Mouse (Mus musculus): ENCODE results near the gene Dusp18. TPM values are rescaled to one million over a fixed set of nuclear protein-coding genes. Genes with fewer than 3 reads are reported as not detected.
"Not testable (repeated sequence)": the region's sequence is repeated elsewhere in the genome, so short reads cannot be mapped to it uniquely, and the experiment has no call there.

Dusp18 gene
- polyA plus RNA-seq, 1 experiment from 2014 or later: 30.5 TPM

GRCm38 (mm10) chr11:3903046-3903445, 8.0 kb downstream of the Dusp18 start:
- no peaks in the 10 kb centered on the region for H3K27me3 ChIP-seq (replicated peaks; ENCODE audit: control insufficient read depth, insufficient read depth, low read length)
- 0 out of 2 replicates have a peak overlapping the region, but pooled peaks have one; percentile 13 for H3K27ac ChIP-seq (ENCODE audit: low read depth, low read length)
- H3K36me3 ChIP-seq (ENCODE audit: control insufficient read depth, insufficient read depth, low read length): peaks cover 3% of the 10 kb centered on the region; the same call in 1 of the 2 replicates
- H3K9me3 ChIP-seq (ENCODE audit: control insufficient read depth, low read length): no peaks in the 10 kb centered on the region
- 64% methylated on average over 5 of the region's 5 CpGs for WGBS
- no peaks in the 10 kb centered on the region; the same call in 1 of the 2 replicates for H3K4me1 ChIP-seq (ENCODE audit: control insufficient read depth, insufficient read depth, low read depth, low read length)
- H3K9ac ChIP-seq (ENCODE audit: low read depth, low read length): no peak overlapping the region
- H3K4me2 ChIP-seq (ENCODE audit: low read length): no peak overlapping the region
- peak; percentile 54 for ATAC-seq
- H3K4me3 ChIP-seq (ENCODE audit: low read length): no peak overlapping the region

GRCm38 (mm10) chr11:3904673-3905072, 9.6 kb downstream of the Dusp18 start:
- WGBS: 78% methylated on average over 6 of the region's 6 CpGs
- peaks cover 3% of the 10 kb centered on the region; the same call in 1 of the 2 replicates for H3K36me3 ChIP-seq (ENCODE audit: control insufficient read depth, insufficient read depth, low read length)
- H3K27ac ChIP-seq (ENCODE audit: low read depth, low read length): no peak overlapping the region
- H3K9ac ChIP-seq (ENCODE audit: low read depth, low read length): no peak overlapping the region
- peaks cover 13% of the 10 kb centered on the region for H3K4me1 ChIP-seq (ENCODE audit: control insufficient read depth, insufficient read depth, low read depth, low read length)
- no peak for ATAC-seq
- H3K9me3 ChIP-seq (ENCODE audit: control insufficient read depth, low read length): no peaks in the 10 kb centered on the region
- no peak overlapping the region for H3K4me3 ChIP-seq (ENCODE audit: low read length)
- no peak overlapping the region for H3K4me2 ChIP-seq (ENCODE audit: low read length)
- H3K27me3 ChIP-seq (replicated peaks; ENCODE audit: control insufficient read depth, insufficient read depth, low read length): no peaks in the 10 kb centered on the region

GRCm38 (mm10) chr11:3905446-3905845, 10.4 kb downstream of the Dusp18 start:
- Histone ChIP-seq H3K4me1 (ENCODE audit: control insufficient read depth, insufficient read depth, low read depth, low read length) (peaks cover 21% of the 10 kb centered on the region), H3K4me2 (ENCODE audit: low read length) (no peak overlapping the region), H3K27ac (ENCODE audit: low read depth, low read length) (no peak overlapping the region), H3K9me3 (ENCODE audit: control insufficient read depth, low read length) (no peaks in the 10 kb centered on the region), H3K9ac (ENCODE audit: low read depth, low read length) (no peak overlapping the region), H3K27me3 (replicated peaks; ENCODE audit: control insufficient read depth, insufficient read depth, low read length) (no peaks in the 10 kb centered on the region), H3K36me3 (ENCODE audit: control insufficient read depth, insufficient read depth, low read length) (peaks cover 3% of the 10 kb centered on the region; the same call in 1 of the 2 replicates), H3K4me3 (ENCODE audit: low read length) (no peak overlapping the region)
- 100% methylated on average over 1 of the region's 1 CpGs for WGBS
- no peak for ATAC-seq

GRCm38 (mm10) chr11:3909236-3909635, 14.2 kb downstream of the Dusp18 start:
- H3K9ac ChIP-seq (ENCODE audit: low read depth, low read length): no peak overlapping the region
- WGBS: 94% methylated on average over 4 of the region's 4 CpGs
- no peaks in the 10 kb centered on the region for H3K27me3 ChIP-seq (replicated peaks; ENCODE audit: control insufficient read depth, insufficient read depth, low read length)
- H3K4me1 ChIP-seq (ENCODE audit: control insufficient read depth, insufficient read depth, low read depth, low read length): peaks cover 46% of the 10 kb centered on the region
- no peak for ATAC-seq
- H3K4me2 ChIP-seq (ENCODE audit: low read length): peak overlapping the region; percentile 25
- H3K27ac ChIP-seq (ENCODE audit: low read depth, low read length): no peak overlapping the region
- peaks cover 3% of the 10 kb centered on the region; the same call in 1 of the 2 replicates for H3K36me3 ChIP-seq (ENCODE audit: control insufficient read depth, insufficient read depth, low read length)
- H3K4me3 ChIP-seq (ENCODE audit: low read length): no peak overlapping the region
- H3K9me3 ChIP-seq (ENCODE audit: control insufficient read depth, low read length): no peaks in the 10 kb centered on the region

GRCm38 (mm10) chr11:3910513-3911310, 15.7 kb downstream of the Dusp18 start:
- ATAC-seq: no peak
- H3K4me2 ChIP-seq (ENCODE audit: low read length): peak overlapping the region; percentile 94
- 58% methylated on average over 5 of the region's 5 CpGs for WGBS
- peak overlapping the region; percentile 24 for H3K4me3 ChIP-seq (ENCODE audit: low read length)
- no peak overlapping the region for H3K27ac ChIP-seq (ENCODE audit: low read depth, low read length)
- no peaks in the 10 kb centered on the region for H3K9me3 ChIP-seq (ENCODE audit: control insufficient read depth, low read length)
- H3K4me1 ChIP-seq (ENCODE audit: control insufficient read depth, insufficient read depth, low read depth, low read length): peaks cover 49% of the 10 kb centered on the region
- peaks cover 3% of the 10 kb centered on the region; the same call in 1 of the 2 replicates for H3K36me3 ChIP-seq (ENCODE audit: control insufficient read depth, insufficient read depth, low read length)
- H3K27me3 ChIP-seq (replicated peaks; ENCODE audit: control insufficient read depth, insufficient read depth, low read length): no peaks in the 10 kb centered on the region
- H3K9ac ChIP-seq (ENCODE audit: low read depth, low read length): peak overlapping the region; percentile 43

- not testable (repeated sequence) for H3K36me3 ChIP-seq (ENCODE audit: control insufficient read depth, insufficient read depth, low read length); H3K27ac ChIP-seq (ENCODE audit: low read depth, low read length); ATAC-seq; H3K27me3 ChIP-seq (replicated peaks; ENCODE audit: control insufficient read depth, insufficient read depth, low read length); H3K9ac ChIP-seq (ENCODE audit: low read depth, low read length); H3K9me3 ChIP-seq (ENCODE audit: control insufficient read depth, low read length)
- H3K4me3 ChIP-seq (ENCODE audit: low read length): peak overlapping the region; percentile 24
- 91% methylated on average over 5 of the region's 6 CpGs for WGBS
- peak overlapping the region; percentile 94 for H3K4me2 ChIP-seq (ENCODE audit: low read length)
- H3K4me1 ChIP-seq (ENCODE audit: control insufficient read depth, insufficient read depth, low read depth, low read length): peaks cover 49% of the 10 kb centered on the region
Measured at GRCm38 (mm10) chr11:3911440-3911839, 16.4 kb downstream of the Dusp18 start.

- Histone ChIP-seq H3K4me1 (ENCODE audit: control insufficient read depth, insufficient read depth, low read depth, low read length) (peaks cover 49% of the 10 kb centered on the region), H3K27ac (ENCODE audit: low read depth, low read length) (peak overlapping the region; percentile 88), H3K27me3 (replicated peaks; ENCODE audit: control insufficient read depth, insufficient read depth, low read length) (no peaks in the 10 kb centered on the region), H3K36me3 (ENCODE audit: control insufficient read depth, insufficient read depth, low read length) (peaks cover under 1% of the 10 kb centered on the region; the same call in 1 of the 2 replicates), H3K4me3 (ENCODE audit: low read length) (peak overlapping the region; percentile 78), H3K9me3 (ENCODE audit: control insufficient read depth, low read length) (no peaks in the 10 kb centered on the region), H3K9ac (ENCODE audit: low read depth, low read length) (peak overlapping the region; percentile 79), H3K4me2 (ENCODE audit: low read length) (peak overlapping the region; percentile 94)
- peak; percentile 13 for ATAC-seq
- 10% methylated on average over 19 of the region's 19 CpGs for WGBS
Measured at GRCm38 (mm10) chr11:3912100-3912874, 17.2 kb downstream of the Dusp18 start.

GRCm38 (mm10) chr11:3912875-3913271, 17.8 kb downstream of the Dusp18 start:
- H3K4me3 ChIP-seq (ENCODE audit: low read length): peak overlapping the region; percentile 78
- WGBS: 3% methylated on average over 16 of the region's 16 CpGs
- no peaks in the 10 kb centered on the region for H3K36me3 ChIP-seq (ENCODE audit: control insufficient read depth, insufficient read depth, low read length)
- H3K4me1 ChIP-seq (ENCODE audit: control insufficient read depth, insufficient read depth, low read depth, low read length): peaks cover 49% of the 10 kb centered on the region
- peak overlapping the region; percentile 79 for H3K9ac ChIP-seq (ENCODE audit: low read depth, low read length)
- H3K27me3 ChIP-seq (replicated peaks; ENCODE audit: control insufficient read depth, insufficient read depth, low read length): no peaks in the 10 kb centered on the region
- peak overlapping the region; percentile 94 for H3K4me2 ChIP-seq (ENCODE audit: low read length)
- peak; percentile 18 for ATAC-seq
- H3K9me3 ChIP-seq (ENCODE audit: control insufficient read depth, low read length): no peaks in the 10 kb centered on the region
- H3K27ac ChIP-seq (ENCODE audit: low read depth, low read length): peak overlapping the region; percentile 88
